Mouse (Mus musculus): ENCODE measurements around the gene Slit3.

The Slit3 gene

DNA sequence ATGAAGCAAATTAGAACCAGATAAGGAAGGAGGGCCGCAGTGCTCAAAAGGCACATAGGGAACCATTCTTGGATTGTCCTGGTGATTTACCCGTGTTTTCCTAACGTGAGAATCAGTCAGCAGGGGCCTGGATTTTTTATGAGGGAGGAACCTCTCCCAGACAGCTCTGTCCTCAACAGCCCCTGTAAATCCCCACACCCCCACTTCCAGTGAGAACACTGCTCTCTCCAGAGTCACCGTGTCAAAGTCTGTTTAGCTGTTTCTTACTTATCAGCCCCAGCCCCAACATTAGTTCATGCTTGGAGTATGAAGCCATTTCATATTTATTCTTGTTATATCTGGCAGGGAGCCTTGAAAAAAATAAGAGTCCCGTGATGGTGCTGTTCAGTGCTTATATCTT, 272.8 kb downstream of the Slit3 start:
- DNase-seq (ENCODE audit: low read depth, low spot score), result peak; percentile 37

DNA sequence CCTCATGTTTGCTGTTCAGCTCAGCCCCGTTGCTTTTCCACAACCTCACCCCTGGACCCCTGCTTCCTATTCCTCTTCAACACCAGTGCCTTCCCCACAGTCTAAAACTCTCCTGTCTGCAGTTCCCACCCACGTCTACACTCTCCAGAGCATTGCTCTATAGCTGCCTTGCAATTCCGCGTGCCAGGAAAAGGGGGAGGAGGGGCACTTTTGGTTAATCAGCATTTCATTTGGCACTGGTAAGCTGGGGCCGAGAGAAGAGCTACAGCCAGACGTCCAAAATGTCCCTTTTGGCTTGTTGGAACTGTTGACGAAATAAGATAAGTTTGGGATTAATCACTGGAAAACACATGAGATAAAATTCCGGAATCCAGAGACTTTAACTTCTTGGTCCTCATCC, 274.4 kb downstream of the Slit3 start:
- no peak for DNase-seq (ENCODE audit: low read depth, low spot score)

DNA sequence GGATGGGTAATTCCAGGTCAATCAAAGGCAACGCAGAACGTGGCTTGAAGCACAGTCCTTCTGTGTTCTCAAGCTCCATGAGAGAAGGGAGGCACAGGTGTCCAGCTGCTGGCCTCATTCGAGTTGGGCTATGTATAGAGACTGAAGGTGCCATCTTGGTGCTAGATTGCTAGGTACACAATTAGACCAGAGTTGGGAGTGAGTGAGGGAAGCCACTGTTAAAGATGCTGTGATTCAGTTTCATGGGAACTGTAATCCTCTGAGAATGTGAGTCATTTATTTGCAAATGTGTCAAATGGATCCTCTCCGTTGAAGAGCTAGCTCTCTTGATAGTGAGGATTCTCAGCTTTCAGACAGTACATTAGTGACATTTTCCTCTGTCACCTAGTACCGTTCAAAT, 277.3 kb downstream of the Slit3 start:
- DNase-seq (ENCODE audit: low read depth, low spot score), result no peak

DNA sequence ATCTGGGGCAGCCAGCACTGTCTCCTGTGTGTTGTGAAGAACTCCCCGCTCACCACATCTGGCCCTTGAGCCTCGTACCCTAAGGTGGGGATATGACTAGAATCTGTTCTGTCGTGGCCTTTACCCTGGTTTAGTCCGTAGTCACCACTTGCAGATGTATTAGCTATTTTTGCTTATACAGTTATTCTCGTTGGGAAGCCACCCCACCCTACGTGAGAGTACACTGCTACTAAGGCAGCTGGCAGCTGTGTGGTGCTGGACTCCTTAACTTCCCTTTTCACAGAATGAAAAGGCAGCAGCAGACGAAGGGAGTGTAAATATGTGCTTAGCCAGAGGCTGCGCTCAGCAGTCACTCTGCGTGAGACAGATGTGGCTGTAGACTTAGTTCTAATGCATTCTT, 282.5 kb downstream of the Slit3 start:
- DNase-seq (ENCODE audit: low read depth, low spot score), result no peak

DNA sequence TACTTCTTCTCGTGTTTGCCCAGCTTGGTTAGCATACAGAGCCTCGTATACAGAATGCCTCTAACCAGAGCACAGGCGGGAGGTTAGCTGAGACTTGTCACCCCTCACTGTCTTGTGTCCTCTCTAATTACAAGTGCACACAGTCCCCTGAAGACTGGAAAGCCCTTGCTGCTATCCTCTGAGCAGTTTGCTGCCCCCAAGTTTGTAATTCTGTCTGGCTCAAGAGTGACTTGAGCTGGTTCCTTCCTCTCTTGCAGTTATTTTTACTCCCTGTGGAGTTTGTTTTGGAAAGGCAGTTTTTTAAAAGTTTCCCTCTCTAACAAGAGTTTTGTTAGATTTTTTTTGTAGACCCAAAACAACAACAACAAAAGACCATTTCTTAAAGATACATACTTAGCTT, 285.0 kb downstream of the Slit3 start:
- DNase-seq (ENCODE audit: low read depth, low spot score), result no peak

DNA sequence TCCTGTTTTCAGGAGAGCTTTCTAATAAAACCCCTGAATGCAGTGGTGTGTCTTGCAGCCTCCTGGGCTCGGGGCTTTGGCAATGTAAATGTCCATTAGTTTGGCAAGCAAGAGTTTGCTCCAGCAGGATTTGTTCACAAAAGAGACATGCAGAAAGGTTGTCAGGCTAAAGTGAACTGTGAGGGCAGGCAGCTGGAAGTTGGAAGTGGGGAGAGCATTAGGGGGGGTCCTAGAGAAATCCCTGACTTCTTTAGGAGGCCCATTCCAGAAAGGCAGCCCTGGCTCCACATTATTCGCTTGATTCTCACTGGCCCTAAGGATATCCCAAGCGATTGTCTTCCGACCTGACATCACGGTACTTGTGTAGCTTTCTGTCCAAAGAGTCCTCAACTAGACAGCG, 285.5 kb downstream of the Slit3 start:
- DNase-seq (ENCODE audit: low read depth, low spot score), result no peak

DNA sequence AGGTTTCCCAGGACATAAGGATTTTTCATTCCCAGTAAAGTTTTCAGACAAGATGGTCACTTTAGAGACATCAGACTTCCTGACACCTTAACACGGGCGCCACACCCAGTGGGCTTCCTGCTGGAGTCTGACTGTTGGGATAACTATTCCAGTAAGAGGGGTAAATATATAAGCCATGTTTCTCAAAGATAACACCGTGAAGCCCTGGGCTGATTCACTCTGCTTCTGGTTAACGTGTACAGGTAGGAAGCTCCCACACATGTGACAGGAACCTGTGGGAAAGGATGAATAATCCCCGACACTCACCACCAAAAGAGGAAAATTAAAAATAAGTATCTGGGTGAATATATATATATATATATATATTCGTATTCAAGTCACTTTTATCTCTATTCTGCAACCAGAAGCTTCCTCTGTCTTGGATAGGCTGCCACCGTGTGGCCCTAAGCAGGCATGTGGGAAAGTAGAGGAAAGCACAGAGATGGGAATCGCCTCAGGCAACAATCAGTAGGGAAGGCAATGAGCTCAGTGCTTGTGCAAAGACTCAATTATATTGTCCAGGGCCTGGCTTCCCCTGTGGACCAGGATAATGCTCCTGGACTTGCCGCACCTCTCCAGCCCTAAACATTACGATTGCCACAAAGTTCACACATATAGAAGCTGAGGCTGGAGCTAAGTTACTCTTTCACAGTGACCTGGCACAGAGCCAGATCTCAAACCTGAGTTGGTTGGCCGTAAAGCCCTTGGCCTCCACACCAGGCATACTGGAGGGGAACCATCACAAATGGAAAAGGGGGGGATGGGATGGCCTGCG, 286.5 kb downstream of the Slit3 start:
- DNase-seq (ENCODE audit: low read depth, low spot score), result peak; percentile 71

DNA sequence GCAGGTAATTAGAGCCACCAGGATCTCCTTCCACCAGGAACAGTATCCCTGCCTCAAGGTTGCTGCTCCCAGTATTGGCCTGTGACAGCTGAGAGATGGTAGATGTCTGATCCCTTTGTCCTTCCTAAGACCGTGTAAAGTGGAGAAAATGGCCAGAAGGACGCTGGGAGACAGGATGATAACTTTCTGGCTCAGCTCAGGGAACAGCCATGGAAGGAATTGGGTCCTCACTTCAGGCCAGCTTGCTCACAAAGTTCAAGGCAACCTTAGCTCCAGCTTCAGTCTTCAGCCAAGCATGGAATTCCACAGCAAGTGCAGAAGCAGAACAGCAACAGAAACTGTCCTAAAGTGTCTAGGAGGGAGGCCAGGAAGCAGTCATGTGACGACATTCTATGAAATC, 289.4 kb downstream of the Slit3 start:
- DNase-seq (ENCODE audit: low read depth, low spot score), result no peak

DNA sequence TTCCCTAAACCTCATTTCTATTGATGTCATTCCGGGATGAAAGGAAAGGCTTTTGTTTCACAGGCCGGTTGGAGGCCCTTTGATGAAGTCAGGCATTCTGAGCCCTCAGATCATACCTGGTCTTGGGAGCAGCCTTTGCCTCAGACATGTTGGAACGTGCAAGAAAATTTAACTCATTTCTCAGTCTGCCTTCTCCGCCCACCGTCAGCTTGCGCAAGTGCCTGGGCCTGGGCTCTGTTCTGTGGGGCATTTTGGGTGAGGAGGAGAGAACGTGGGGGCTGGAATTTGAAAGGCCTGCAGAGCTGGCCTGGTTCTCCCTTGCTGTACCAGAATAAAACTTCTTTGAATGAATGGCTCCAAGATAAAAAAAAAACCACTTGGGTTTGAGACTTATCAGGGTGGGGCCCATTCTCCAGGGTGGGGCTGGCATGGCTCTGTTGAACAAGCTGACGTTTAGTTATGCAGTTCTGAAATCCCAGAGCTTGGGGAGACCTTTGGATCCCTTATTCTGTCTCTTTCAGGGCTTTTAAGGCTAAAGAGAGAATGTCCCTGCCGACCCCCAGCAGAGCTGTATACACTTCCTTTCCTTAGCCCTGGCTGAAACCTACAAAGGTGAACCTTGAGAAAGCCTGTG, 294.9 kb downstream of the Slit3 start:
- no peak for DNase-seq (ENCODE audit: low read depth, low spot score)

DNA sequence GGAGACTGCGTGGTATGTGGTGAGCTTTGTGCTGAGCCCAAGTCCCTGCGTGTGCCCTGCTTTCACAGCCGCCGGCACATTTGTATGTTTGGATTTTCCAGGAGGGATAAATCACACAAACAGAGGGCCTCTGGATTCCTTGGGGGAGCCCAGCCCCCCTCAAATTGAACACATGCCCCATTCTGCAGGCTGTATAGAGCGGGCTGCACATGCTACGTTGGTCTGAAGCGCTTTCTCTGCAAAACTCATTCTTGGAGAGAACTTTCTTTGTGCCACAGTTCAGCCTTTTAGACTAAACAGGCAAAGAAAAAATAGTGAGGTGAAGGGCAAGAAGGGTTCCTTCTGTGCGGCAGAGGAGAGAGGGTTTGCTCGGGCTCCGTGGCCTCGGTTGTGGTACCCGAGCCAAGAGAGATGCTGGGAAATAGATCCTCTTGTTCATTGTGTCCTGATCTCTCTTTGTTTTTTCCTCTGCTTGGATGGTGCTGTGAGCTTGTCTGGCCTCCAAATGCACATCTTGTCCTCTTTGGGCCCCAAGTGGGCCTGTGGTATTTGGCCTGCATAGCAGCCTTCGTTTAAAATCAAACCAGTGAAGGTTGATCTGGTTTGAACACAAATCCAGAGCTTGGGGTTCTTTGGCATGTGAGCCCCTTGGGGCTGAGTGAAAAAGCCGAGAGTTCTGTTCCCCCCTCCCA, 295.5 kb downstream of the Slit3 start:
- DNase-seq (ENCODE audit: low read depth, low spot score), result no peak

DNA sequence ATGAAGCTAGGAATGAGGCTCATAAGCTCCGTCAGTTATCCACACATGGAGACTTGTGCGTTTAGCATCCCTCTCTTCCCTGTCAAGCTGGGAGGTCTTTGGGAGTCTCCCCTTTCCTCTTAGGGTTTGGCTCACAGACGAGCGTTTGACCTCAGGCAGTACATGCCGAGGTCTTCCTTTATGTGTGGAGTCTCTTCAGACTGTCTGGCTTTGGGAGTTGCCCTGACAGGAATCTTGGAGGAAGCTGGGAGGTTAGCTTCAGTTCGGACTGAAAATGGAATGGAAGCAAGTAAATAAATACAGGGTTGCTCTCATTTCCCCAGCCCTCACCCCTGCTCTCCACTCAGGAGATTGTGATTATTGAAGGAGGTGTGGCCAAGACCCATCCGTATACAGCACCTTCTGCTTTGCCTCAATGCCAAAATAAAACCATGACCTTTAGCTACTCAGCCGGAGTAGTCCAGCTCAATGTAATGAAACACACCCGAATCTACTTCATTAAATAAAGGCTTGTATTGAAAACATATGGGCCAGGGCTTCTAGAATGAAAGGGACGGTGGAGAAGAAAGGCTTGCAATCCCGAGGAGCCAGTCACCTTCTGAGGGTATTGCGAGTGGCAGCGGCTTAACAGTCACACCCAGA, 297.0 kb downstream of the Slit3 start:
- no peak for DNase-seq (ENCODE audit: low read depth, low spot score)

DNA sequence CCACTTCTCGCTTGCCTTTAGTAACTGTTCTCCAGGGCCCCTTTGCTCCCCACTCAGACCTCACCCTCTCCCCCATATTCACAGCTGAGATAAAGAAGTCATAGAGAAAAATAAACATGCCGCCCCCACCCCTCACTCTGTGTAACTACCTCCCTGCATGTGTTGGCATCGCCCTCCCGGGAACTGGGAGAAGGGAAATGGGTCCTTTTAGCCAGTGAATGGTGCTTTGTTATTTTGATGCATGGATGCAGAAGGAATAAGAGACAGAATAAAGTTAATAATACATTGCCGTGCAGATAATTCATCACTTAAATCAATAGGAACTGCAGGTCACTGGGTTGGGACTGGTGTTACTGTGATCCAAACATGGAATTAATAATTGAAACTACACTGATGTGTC, 298.0 kb downstream of the Slit3 start:
- DNase-seq (ENCODE audit: low read depth, low spot score), result no peak

DNA sequence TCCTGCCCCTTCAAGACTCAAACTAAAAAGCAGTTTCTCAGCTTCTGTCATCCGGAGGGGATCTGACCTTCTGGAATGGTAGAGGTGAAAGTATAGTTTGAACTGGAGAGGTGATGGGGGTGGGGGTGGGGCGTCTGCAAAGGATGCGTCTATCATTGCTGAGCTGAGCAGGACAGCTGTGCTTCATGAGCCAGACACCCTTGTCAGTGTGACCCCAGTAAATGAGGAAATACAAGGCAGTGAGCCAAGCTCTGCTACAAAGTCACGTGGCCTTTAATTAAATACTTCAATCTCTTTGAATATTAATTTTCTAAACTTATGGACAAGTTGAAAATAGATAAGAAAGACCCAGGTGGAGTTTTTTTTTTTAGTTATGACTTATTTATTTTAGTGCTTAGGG, 300.7 kb downstream of the Slit3 start:
- DNase-seq (ENCODE audit: low read depth, low spot score), result no peak

DNA sequence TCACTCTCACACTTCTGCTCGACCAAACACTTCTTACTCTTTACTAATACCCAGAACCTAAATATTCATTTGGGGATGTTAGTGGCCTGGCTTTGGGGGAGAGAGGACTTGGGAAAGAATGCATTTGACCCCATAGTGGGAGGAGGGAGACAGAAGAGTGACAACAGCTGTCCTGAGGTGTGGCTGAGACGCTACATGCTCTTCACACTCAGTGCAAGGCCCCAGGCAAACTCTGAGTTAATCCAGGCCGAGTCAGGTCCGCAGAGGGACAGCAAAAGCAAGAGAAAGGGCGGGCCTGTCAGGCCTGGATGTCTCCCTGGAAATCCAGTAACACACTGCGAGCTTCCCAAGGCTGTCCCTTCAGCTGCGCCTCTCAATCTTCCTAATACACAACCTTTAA, 307.0 kb downstream of the Slit3 start:
- DNase-seq (ENCODE audit: low read depth, low spot score), result no peak

DNA sequence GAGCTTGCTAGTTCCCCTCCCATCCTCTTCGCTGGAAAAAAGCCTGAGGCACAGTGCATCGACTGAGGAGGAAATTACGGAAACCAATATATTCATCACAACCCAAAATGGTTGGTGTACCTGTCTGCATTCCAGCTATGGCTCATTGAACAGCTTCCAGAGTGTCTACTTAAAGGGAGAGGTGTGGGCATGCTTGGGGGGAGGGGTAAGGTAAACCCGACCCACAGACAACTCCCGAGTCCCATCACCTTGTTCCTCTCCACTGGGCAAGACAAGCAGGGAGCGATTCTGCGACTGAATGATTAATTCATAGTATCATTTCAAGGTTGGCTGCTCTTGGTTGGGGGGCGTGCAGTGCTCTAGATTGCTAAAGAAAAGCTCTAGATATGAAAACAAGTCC, 310.1 kb downstream of the Slit3 start:
- no peak for DNase-seq (ENCODE audit: low read depth, low spot score)

DNA sequence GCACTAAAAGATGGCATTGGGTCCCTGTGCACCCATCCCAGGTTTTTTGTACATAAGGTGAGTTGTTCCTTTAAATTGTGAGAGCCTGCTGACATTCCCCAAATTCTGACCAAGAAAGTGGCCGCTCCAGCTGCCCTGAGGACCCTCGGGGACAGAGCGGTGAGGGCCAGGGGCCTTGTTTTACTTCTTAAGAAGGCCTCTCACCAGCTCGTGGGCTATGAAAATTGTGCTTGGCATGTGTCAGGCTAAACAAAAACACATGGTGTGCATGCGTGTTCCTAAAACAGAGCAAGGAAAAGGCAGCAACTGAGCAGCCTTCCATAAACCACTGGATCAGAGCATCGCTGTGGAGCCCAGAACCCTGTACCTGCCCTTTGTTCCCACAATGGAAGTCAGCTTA, 316.5 kb downstream of the Slit3 start:
- no peak for DNase-seq (ENCODE audit: low read depth, low spot score)

DNA sequence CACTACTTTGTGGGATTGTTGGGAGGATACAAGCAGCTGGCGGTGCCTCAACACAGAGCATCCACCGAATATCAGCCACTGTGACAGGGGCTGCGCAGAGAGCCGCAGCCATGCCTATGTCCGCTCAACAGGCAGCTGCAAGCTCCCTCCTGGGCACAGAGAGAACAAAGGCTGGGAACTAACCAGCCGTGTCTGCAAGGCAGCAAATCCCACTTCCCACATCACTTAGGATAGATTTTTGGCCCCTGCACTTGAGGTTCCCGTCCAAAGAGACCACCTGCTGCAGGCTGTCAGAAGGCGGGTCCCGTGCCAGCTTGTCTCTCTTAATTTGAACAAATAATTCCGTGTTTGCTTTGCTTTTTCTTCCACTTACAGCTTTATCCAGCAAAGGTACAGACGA, 319.2 kb downstream of the Slit3 start:
- DNase-seq (ENCODE audit: low read depth, low spot score), result no peak

DNA sequence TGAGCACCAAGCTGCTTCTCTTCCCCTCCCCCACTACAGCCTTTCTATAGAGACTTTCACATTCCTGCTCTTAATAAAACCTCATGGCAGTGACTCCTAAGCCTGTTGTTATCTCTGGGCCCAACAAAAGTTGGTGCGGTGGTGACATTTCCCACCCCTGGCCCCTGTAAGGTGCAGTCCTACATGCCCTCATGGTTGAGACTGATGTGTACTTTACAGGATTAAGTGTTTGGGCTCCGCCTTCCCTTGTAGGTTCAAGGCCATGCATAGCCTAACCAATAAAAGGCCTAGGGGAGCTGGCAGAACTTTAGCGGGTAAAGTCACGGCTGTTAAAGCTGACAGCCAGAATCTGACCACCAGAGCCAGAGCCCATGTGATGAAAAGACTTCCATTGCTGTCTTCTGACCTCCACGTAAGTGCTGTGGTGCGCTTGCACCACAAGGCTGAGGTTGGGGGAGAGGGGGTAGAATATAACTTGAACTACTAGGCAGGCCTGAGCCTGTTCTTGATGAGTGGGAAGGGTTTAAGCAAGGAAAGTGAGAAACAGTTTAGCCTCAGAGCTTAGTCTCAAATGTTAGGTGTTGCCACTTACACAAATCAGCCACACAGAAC, 323.6 kb downstream of the Slit3 start:
- no peak for DNase-seq (ENCODE audit: low read depth, low spot score)

DNA sequence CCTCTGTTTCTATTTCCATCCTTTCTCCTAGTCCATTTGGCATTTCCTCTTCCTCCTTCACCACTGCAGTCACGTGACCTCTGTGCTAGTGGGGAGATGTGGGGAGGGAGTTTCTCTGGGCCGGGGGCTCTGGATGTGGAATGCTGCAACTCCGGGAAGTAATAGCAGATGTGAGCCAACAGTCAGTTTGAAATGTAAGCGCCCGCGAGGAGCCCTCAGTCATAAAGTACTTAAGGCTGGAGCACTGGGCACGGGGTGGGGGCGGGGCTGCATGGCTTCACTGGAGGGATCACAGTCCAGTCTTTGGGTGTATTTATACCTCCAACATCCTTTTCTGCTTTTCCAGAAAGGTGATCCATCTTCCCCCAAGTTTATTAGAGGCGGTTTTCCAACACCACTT, 326.9 kb downstream of the Slit3 start:
- DNase-seq (ENCODE audit: low read depth, low spot score), result peak; percentile 67

DNA sequence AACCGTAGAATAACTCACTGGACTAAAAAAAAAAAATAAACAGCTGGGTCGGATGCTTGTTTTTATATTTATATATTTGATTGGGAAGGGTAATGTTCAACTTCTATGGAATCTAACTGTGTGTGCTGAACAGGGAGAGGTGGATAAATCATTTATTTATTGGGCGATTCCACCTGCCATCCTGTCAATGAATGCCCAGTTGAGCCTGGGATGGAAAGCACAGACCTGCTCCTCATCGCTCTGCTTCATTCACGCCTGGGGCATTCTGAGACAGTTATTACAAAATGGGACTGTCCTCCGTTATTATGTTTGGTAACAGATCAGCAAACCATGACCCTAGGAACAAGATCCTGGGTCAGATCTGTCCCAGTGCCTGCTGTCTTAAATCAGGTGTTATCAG, 328.2 kb downstream of the Slit3 start:
- no peak for DNase-seq (ENCODE audit: low read depth, low spot score)

DNA sequence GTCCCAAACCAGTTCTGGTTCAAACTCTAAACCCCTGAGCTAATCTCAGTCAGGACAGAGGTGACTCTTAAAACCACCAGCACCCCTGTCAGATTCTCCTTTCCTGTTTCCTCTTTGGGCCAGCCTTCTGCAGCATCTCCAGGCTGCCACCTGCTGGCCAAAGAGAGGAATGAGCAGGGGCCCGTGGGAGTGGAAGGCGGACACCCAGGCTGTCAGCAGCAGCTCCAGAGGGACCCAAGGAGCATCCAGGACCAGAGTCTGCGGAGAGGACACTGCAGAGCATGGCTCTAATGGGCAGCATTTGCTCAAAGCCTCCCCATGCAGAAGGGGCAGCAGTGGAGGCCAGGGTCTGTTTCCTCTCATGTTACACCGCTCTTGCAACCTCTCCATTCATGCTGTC, 330.6 kb downstream of the Slit3 start:
- peak; percentile 82 for DNase-seq (ENCODE audit: low read depth, low spot score)

DNA sequence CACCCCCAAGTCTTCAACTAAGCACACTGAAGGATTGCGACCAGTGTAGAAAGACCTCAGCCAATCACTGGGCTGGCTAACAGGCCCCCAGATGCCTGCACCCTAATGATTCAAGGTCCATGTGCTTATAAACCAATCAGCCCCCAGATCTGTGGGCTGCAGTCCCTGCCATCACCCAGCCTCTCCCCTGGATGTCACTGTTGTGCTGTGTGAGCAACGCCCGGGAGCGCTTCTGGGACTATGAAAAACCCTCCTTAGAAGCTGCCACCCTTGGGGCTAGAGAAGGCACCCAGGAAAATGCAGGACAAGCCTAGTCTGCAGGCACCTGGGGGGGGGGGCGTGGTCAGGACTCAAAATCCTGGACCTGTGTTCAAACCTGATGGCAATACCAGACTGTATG, 331.4 kb downstream of the Slit3 start:
- DNase-seq (ENCODE audit: low read depth, low spot score), result peak; percentile 65

All from mesoderm, embryonic 11.5 days (tissue).